Mouse (Mus musculus) ES-E14 (cell line): ENCODE data around the gene Stxbp5l.

Experiments
- CHD2 ChIP-seq: IDR thresholded peaks from 2 replicates; pipeline ENCODE4 v1.6.1; 2014; ENCODE audit warnings: mild to moderate bottlenecking, low read depth, low read length, inconsistent platforms
- MAFK ChIP-seq: IDR thresholded peaks from 2 replicates; pipeline ENCODE4 v1.6.1; 2014; ENCODE audit warnings: mild to moderate bottlenecking, low read depth, low read length, inconsistent platforms; ENCODE audit not compliant: insufficient read depth
- ZC3H11A ChIP-seq: IDR thresholded peaks from 2 replicates; pipeline ENCODE4 v1.6.1; 2012; ENCODE audit warnings: low read depth, mild to moderate bottlenecking, inconsistent platforms, low read length, borderline replicate concordance
- ZNF384 ChIP-seq: IDR thresholded peaks from 2 replicates; pipeline ENCODE4 v1.6.1; 2012; ENCODE audit warnings: low read depth, low read length, inconsistent platforms

DNA sequence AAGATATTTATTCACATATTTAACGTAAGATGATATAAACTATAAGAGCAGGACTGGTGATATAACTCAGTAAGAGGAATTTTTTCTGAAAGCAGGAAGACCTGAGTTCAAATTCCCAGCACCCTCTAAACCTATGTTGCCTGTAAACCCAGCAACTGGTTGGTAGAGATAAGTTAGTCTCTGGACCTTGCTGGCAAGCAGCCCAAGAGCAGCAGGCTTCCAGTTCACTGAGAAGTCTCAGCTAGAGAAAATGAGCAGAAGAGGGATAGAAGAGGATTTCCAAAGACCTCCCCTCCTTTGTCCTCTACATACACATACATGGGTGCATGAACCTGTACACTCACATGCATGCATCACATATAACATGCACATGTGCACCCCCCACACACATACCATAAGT lies 165.6 kb downstream of the Stxbp5l start:
- no peak for TF ChIP-seq ZNF384
- TF ChIP-seq ZC3H11A, result no peak
- no peak for TF ChIP-seq CHD2
- no peak for TF ChIP-seq MAFK
